Mouse (Mus musculus) left cerebral cortex, adult 8-10 months (tissue): ENCODE results near the gene Slc22a3. TPM values are rescaled to one million over a fixed set of nuclear protein-coding genes. Genes with fewer than 3 reads are reported as not detected.

Experiments
- DNase-seq, 2 experiments: peaks; one replicate each; pipeline ENCODE4 v3.0.0; 2022; ENCODE audit warnings: low spot score in 2 of 2
- total RNA-seq, 4 experiments: library from RNA; stranded (reverse); gene quantifications; 2 replicates each; pipeline ENCODE4 v1.2.4; 2022

The Slc22a3 gene
- total RNA-seq, 4 experiments from 2014 or later: 2.6 to 3.5 (median 3.1) TPM

DNA sequence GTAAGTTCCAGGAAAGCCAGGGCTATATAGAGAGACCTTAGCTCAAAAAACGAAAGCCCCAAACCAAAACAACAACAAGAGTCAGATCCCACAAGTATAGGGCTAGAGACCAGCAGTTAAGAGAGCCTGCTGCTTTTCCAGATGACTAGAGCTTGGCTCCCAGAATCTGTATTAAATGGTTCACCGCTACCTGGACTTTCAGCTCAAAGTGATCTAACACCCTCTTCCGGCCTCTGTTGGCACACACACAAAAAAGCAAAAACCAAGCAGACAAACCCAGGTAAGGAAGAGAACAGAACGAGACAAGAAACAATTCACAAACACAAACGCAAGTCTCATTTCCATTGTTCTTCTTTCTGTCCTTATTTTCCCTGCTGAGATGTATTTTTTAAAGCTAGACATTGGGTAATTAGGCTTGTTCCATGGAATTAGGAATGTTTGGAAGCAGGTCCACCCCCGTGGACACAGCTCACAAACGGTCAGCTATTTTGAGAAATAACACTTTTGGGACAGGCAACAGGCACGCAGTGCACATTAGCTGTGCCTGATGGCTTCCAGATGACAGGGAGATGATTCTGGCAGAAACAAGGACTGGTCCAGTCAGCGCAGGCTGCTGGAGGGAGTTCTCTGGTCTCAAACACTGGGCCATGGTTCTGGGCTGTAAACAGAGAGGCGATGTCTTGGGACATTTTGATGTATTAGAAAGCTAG is 95.2 kb downstream of the Slc22a3 start:
- no peak for DNase-seq

- DNase-seq: no peak
Observed at GRCm38 (mm10) chr17:12409346-12409944, 98.1 kb downstream of the Slc22a3 start.

GRCm38 (mm10) chr17:12403420-12403819 is 104.1 kb downstream of the Slc22a3 start:
- DNase-seq: no peak

GRCm38 (mm10) chr17:12396163-12396677 is 111.3 kb downstream of the Slc22a3 start:
- DNase-seq: no peak

GRCm38 (mm10) chr17:12388239-12388638 is 119.3 kb downstream of the Slc22a3 start:
- no peak for DNase-seq

DNA sequence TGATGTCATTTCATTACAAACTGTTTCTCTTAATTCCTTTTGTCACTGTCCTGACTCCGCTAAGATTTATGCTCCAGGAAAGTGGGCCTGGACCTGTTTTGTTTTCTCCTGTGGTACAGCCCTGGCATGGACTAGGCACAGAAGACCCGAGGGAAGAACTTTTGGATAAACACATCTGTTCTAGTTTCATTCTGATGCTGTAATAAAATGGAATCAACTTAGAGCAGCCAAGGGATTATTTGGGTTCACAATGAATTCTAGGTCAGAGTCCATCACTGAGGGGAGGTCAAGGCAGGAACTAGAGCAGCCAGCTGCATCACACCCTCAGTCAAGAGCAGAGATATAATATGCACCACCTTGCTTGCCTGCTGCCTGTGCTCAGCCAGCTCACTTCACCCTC is 119.7 kb downstream of the Slc22a3 start:
- no peak for DNase-seq

DNA sequence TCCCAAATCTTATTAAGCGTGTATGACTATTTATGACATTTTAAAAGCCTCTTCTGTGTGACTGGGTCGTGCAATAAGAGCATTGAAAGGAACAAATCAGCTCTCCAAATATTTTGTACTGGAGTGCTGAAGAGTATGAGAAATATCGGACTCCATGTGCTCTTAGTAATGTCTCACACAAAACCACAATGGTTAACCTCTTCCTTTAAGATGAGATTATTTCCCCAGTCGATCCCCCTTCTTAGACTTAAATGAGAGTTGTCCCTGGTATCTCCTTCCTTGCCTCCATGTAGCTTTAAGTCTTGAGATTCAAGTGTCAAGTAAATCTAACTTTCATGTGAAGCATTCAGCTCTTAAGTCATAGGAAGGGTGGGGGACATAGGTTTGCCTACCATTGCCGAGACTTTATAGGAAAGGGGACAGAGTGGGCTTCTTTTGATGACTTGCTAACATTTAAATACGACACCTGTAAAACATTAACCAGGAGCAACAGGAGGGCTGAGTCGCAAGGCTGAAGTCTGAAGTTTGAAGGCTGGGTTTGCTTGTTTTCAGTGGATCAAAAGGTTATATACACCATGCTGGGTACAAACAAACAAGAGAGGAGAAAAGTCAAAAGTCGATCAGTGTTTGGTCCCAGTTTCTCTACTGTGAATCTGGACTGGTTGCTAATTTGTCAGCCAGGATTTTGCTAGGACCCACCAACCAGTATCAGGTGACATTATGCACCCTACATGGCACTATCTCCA is 122.3 kb downstream of the Slc22a3 start:
- no peak for DNase-seq

DNA sequence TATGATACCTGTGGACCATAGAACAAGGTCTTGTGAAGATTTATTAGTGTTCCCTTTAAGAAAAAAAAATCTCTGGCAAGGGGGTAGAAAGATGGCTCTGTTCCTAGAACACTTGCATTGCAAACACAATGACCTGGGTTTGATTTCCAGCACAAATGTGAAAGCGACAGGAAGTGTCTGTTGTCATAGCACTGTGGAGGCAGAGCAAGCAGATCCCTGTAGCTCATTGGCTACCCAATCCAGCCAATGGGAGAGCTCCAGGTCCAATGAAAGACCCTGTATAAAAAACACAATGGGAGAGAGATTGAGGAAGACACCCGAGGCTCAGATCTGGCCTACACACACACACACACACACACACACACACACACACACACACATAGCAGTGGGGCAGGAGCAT is 125.0 kb downstream of the Slc22a3 start:
- no peak for DNase-seq

DNA sequence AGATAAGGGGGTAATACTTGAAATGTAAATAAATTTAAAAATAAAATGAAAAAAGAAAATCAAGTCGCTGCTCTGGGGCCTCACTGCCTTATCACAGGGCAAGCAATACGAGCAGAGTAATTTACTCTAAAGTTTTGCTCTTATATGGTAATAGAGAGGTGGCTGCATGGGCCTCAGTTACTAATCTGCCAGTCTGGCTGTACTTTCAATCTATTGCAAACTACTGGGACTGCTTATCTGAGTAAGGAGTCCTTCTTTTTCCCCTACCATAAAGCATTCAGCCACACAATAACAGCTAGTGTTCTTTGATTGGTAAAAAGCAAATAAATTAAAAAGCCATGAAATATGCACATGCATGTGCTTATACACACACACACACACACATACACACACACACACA is 125.9 kb downstream of the Slc22a3 start:
- no peak for DNase-seq

GRCm38 (mm10) chr17:12380287-12380686 is 127.2 kb downstream of the Slc22a3 start:
- DNase-seq: no peak

GRCm38 (mm10) chr17:12377981-12378705 is 129.4 kb downstream of the Slc22a3 start, which contains the start of gene Plg:
Gene Plg, plus strand, starts transcription at chr17:12378608.
- no peak for DNase-seq

DNA sequence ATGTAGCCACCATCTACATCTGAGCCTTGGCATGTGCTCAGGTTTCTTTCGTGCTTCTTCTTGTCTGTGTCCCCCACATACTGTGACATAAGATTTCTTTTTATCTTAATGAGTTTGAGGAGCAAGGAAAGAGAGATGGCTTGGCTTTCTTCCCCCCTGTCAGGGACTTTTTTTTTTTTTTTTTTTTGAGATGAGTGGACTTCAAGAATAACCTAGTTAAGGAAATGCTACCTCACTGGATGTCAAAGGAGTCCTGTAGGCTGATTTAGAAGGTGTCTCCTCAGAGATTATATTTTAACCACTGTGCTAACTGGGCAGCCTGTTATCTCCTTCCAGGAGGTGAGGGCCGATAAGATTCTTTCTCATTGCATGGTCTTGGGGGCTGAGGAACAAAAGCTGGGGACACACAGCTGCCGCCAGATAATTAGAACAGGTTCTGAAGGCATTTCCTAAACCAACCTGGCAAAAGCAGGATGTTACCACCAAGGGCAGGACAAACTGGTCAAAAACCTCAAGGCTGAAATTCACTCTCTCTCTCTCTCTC is 133.8 kb downstream of the Slc22a3 start:
- DNase-seq: no peak

GRCm38 (mm10) chr17:12372021-12372420 is 135.5 kb downstream of the Slc22a3 start:
- peak in 1 of 2 experiments; percentile 50 for DNase-seq

DNA sequence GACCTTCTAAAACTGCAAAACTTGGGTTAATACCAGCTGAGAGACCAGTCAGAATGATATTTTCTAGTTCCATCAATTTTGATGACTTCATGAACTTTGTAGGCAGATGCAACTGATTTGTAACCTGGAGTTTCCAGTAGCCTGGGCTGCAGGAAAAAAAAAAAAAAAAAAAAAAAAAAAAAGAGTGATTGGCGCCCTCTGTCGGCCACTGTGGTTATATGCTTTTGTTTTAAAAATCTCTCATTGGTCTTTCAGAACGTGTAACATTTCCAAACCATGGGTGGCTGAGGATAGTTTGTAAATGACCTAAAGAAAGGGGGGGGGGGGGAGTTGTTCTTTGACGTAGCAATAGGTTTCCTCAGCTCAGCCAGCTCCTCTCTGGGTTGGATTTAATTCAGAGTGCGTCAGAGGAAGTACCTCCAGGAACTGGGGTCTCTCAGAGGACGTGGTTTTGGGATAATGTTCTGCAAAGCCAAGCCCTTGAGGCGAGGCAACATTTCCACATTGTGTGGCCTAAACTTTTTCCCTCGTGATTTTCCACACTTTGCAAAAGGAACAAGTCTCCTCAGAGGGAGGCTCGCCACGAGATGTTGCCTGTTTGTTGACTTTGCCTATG is 136.1 kb downstream of the Slc22a3 start:
- no peak for DNase-seq

- no peak for DNase-seq
Observed at GRCm38 (mm10) chr17:12370289-12370688, 137.2 kb downstream of the Slc22a3 start.

DNA sequence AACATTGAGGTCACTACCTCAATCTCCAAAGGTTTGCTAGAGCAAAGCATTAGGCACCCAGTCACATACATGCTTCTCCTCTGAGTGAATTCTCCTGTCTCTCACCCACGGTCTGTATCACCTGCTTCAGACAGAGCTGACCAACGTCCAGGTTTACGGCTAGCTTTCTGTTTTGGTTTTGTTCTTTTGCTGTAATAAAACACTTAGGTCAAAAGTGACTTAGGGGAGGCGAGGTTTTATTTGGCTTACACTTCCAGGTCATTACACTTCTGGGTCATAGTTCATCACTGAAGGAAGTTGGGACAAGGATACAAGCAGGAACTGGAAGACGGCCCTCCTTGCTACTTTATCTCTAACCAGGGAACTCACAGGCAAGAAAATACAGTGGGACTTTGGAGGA is 138.1 kb downstream of the Slc22a3 start:
- DNase-seq: no peak

Other genes with a start within 250 kb of the Slc22a3 start
- 10 to 100 TPM; 45.7 to 57.2 (median 49.1) TPM for gene Map3k4, start 188.9 kb downstream of the Slc22a3 start, total RNA-seq
- under 1 TPM in 3 of 4 experiments, not detected in 1; 0.13 to 0.53 (median 0.16) TPM for gene Plg, start 129.1 kb downstream of the Slc22a3 start, total RNA-seq
- gene Slc22a2, start 76.4 kb upstream of the Slc22a3 start, total RNA-seq: 1 to 10 TPM in 3 of 4 experiments, under 1 TPM in 1; 0.98 to 1.7 (median 1.4) TPM
- 1 to 10 TPM in 1 of 4 experiments, under 1 TPM in 2, not detected in 1; 0.97 to 2.4 (median 0.98) TPM for gene Slc22a1, start 168.1 kb upstream of the Slc22a3 start, total RNA-seq